Mouse (Mus musculus) forebrain, postnatal 0 days (tissue): Measurements from ENCODE around the gene Nfic. TPM values are rescaled to one million over a fixed set of nuclear protein-coding genes. Genes with fewer than 3 reads are reported as not detected.

Experiments
- ATAC-seq: fragments of 200-750 bp; cut with Nextera tagmentation; 2 replicates; pipeline ENCODE4 v1.8.0; 2017; ENCODE audit warnings: mild to moderate bottlenecking, moderate library complexity
- DNase-seq: peaks from one replicate; pipeline ENCODE4 v3.0.0-alpha.2; 2015
- H3K27ac ChIP-seq: fragments of 300-500 bp; sonication (generic); 2 replicates; pipeline ENCODE4 v1.5.1; 2014; ENCODE audit warnings: low read depth, mild to moderate bottlenecking, antibody characterized with exemption, low read length, moderate library complexity, mixed read lengths
- H3K27me3 ChIP-seq: fragments of 300-500 bp; sonication (generic); 2 replicates; pipeline ENCODE4 v1.6.1; 2014; ENCODE audit warnings: mild to moderate bottlenecking, low read length, mixed read lengths; ENCODE audit not compliant: insufficient read depth
- H3K36me3 ChIP-seq: fragments of 300-500 bp; sonication (generic); 2 replicates; pipeline ENCODE4 v1.6.1; 2014; ENCODE audit warnings: mild to moderate bottlenecking, moderate library complexity; ENCODE audit not compliant: insufficient read depth
- H3K4me1 ChIP-seq: fragments of 300-500 bp; sonication (generic); 2 replicates; pipeline ENCODE4 v1.6.1; 2014; ENCODE audit warnings: antibody characterized with exemption; ENCODE audit not compliant: insufficient read depth
- H3K4me2 ChIP-seq: fragments of 300-500 bp; sonication (generic); 2 replicates; pipeline ENCODE4 v1.6.1; 2014; ENCODE audit warnings: low read depth, mild to moderate bottlenecking, moderate library complexity
- H3K4me3 ChIP-seq: fragments of 300-500 bp; sonication (generic); 2 replicates; pipeline ENCODE4 v1.5.1; 2014; ENCODE audit warnings: low read depth, low read length, mixed read lengths
- H3K9ac ChIP-seq: fragments of 300-500 bp; sonication (generic); 2 replicates; pipeline ENCODE4 v1.6.1; 2014; ENCODE audit warnings: mild to moderate bottlenecking
- H3K9me3 ChIP-seq: fragments of 300-500 bp; sonication (generic); 2 replicates; pipeline ENCODE4 v1.6.1; 2016; ENCODE audit warnings: low read length
- CTCF ChIP-seq: sonication (generic); IDR thresholded peaks from 2 replicates; pipeline ENCODE4 v1.5.1; 2016; ENCODE audit warnings: antibody characterized with exemption, control low read depth, low read depth
- WGBS: fragments of 180-500 bp; shearing (Covaris S2); extraction: QIAGEN DNeasy Blood & Tissue Kit; methylation state at CpG from one replicate; pipeline ENCODE4 v1.1.7; 2014; 5-methylcytosine and 5-hydroxymethylcytosine counted together
- polyA plus RNA-seq: library from polyadenylated mRNA; unstranded; fragments of >200 nt; fragmentation: Nextera tagmentation; extraction: Ambion mirVana; gene quantifications from 2 replicates; pipeline ENCODE4 v1.2.1, GENCODE M21; 2015
- total RNA-seq: library from RNA; depleted of rRNA; stranded (reverse); fragments of >200 nt; gene quantifications from 2 replicates; pipeline ENCODE4 v1.2.3, GENCODE M21; 2014

The Nfic gene
- total and polyA plus RNA-seq, 2 experiments from 2014 or later, result 14.5 to 23.1 TPM

DNA sequence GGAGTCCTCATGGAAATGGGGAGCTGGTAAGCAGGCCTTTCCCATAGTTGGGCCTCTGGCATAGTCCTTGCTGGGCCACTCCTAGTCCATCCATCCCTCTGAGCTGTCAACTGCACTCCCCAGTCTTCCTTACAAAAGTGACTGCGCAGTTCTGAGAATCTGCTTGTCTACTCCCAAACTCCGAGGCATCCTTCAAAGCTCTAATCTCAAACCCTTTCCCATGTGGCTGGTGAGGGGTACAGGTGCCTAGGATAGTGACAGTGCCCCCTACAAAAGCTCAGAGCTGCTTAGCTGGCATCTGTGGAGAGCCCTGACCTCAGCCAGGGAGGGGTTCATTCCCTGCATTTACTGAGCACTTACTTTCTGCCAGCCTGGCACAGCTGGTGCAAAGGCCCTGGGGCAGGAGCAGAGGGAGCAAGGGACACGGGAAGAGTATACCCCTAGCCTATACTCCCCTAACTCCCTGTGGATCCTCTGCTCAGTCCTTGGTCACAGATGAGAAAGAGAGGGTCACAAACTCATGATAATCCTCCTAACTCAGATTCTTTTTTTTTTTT lies 32.7 kb downstream of the Nfic start:
- Histone ChIP-seq H3K4me3 (no peak overlapping the region), H3K4me2 (no peak overlapping the region), H3K36me3 (peaks cover 8% of the 10 kb centered on the region), H3K9ac (no peak overlapping the region), H3K27me3 (no peaks in the 10 kb centered on the region), H3K27ac (no peak overlapping the region), H3K9me3 (no peaks in the 10 kb centered on the region), H3K4me1 (no peaks in the 10 kb centered on the region)
- DNase-seq (no peak), ATAC-seq (no peak)
- TF ChIP-seq CTCF, result no peak
- 78% methylated on average over 3 of the region's 3 CpGs for WGBS

DNA sequence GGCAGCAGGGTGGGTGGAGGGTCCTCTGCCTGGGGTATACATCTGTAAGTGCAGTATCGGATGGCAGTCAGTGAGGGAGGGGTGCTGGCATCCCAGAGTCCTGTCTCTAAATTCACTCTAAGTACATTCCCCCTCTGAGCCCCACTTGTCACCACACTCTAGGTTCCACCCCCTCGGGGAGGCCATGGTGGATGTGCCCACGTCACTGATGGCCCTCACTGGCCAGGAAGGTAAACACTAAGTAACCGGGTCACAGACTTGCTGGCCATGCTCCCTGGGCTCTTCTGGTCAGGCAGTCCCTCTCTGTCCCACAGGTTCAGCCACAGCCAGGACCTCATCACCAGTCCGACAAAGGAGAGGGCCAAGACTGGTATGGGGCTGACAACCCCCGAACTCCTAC lies 33.2 kb downstream of the Nfic start:
- Histone ChIP-seq H3K9ac (no peak overlapping the region), H3K4me1 (0 out of 2 replicates have a peak, but pooled peaks cover 3% of the 10 kb centered on the region), H3K4me3 (no peak overlapping the region), H3K4me2 (no peak overlapping the region), H3K9me3 (no peaks in the 10 kb centered on the region), H3K27me3 (no peaks in the 10 kb centered on the region), H3K36me3 (peaks cover 8% of the 10 kb centered on the region), H3K27ac (no peak overlapping the region)
- WGBS, result 81% methylated on average over 6 of the region's 6 CpGs
- TF ChIP-seq CTCF, result no peak
- DNase-seq (no peak), ATAC-seq (no peak)

DNA sequence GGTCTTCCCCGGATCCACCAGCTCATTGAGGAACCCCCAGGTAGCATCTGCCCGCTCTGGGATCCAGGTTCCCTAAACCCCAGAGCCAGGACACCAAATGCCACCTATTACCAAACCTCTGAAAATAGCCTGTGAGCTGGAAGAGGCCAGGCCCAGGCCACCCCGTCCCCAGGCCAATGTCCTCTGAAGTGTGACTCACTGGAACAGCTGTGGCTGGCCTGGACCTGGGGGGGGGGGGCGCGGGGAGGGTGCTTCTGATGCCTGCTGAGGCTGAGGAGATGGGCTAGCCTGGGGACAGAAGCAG lies 33.7 kb downstream of the Nfic start:
- Histone ChIP-seq H3K9me3 (no peaks in the 10 kb centered on the region), H3K27me3 (no peaks in the 10 kb centered on the region), H3K27ac (no peak overlapping the region), H3K36me3 (peaks cover 8% of the 10 kb centered on the region), H3K4me3 (no peak overlapping the region), H3K9ac (no peak overlapping the region), H3K4me1 (peaks cover 5% of the 10 kb centered on the region; the same call in 1 of the 2 replicates), H3K4me2 (no peak overlapping the region)
- WGBS, result 85% methylated on average over 5 of the region's 5 CpGs
- ATAC-seq, result no peak
- no peak for DNase-seq
- TF ChIP-seq CTCF, result no peak

DNA sequence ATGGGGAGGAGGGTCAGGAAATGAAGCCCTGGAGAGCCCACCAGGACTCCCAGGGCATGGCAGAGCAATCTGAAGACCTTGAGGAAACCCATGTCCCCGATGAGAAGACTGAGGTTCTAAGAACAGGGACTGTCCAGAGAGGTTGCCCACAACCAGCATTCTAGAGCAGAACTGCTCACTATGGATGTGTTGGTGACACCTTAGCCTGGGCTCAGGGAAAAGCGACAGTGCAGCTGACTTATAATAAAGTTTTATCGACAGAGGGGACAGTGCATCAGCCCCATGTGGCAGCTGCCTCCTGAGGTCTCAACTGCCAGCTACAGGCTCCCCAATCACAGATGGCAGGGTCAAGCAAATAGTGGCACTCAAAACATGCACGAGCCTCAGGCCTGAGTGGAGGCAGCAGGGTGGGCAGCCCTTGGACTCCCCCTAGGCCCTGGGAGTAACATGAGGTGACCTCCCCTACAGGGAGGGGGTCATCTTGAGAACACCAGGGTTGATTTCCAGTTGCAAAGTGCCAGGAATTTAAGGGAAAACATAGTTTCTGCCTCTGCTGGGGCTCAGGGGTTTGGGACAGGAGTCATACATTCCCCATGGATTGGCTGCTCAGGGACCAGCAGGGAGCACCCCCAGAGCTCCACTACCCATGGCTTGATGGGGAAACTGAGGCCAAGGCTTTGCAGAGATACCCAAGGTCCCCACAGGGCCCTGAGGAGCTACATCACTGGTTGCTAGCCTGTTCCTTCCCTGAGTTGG lies 34.2 kb downstream of the Nfic start:
- Histone ChIP-seq H3K36me3 (peaks cover 8% of the 10 kb centered on the region), H3K4me2 (no peak overlapping the region), H3K27me3 (no peaks in the 10 kb centered on the region), H3K9ac (no peak overlapping the region), H3K9me3 (no peaks in the 10 kb centered on the region), H3K4me1 (peaks cover 10% of the 10 kb centered on the region; the same call in 1 of the 2 replicates), H3K27ac (no peak overlapping the region), H3K4me3 (no peak overlapping the region)
- whole genome bisulfite sequencing, result 73% methylated on average over 4 of the region's 4 CpGs
- no peak for TF ChIP-seq CTCF
- DNase-seq (no peak), ATAC-seq (no peak)

DNA sequence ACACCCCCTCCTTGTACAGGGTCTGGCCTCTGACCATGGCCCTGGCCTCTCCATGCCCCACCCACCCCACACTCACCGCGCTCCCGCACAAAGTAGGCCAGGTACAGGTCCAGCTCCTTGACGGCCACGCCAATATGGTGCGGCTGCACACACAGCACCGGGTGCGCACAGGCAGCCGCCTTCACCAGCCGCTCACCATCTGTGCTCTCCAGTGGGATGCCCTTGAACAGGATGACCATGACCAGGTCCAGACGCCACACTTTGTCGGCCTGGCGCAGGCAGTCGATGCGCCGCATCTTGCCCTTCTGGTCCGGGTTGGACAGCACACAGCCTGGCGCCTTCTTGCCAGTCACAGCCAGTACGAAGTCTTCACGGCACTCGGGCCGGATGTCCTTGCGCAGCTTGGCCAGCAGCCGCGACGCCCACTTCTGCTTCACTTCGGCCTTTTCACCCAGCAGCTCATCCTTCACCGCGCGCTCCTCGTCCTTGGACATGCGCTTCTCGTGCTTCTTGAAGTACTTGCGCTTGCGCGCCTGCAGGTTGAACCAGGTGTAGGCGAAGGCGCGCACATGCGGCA lies 35.2 kb downstream of the Nfic start:
- H3K4me1 ChIP-seq, result peaks cover 10% of the 10 kb centered on the region; the same call in 1 of the 2 replicates
- H3K27ac ChIP-seq, result no peak overlapping the region
- no peak for ATAC-seq
- no peak overlapping the region for H3K4me3 ChIP-seq
- H3K27me3 ChIP-seq, result no peaks in the 10 kb centered on the region
- no peak for TF ChIP-seq CTCF
- WGBS, result 90% methylated on average over 40 of the region's 40 CpGs
- H3K9me3 ChIP-seq, result no peaks in the 10 kb centered on the region
- peaks cover 8% of the 10 kb centered on the region for H3K36me3 ChIP-seq
- no peak for DNase-seq
- no peak overlapping the region for H3K9ac ChIP-seq
- H3K4me2 ChIP-seq, result no peak overlapping the region

DNA sequence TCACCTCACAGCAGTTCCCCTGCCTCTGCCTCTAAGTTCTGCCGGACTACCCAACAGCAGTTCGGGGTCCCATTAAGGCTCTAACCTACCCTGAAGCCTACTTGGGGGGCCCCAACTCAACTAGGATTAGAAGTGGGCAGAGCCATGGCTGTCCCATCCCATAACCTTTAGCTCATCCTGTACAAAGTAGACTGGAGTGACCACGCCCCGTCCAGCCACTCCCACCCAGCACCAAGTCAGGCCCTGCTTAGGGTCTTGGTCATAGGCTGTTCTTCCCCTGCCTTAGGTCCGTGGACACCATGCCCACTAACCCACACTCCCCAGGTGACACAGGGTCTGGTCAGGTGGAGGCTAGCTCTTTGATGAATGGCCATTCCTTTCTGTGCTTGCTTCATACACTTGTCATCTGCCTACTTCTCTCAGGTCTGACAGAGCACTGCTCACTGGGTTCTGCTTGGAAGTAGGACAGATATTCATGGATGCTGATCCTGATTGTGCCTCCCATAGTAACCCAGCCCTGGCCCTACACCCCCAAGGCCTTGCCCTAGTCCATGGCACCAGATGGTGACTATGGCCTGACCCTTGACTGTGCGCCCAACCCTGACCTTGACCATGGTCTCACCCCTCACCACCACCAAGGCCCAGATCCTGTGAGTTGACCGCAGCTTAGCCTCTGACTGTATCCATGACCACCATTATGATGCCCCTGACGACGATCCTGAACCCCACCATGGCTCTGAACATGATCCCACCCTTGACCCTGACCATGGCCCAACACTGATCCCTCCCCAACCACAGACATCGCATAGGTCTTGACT lies 36.1 kb downstream of the Nfic start:
- ATAC-seq (no peak), DNase-seq (no peak)
- Histone ChIP-seq H3K4me1 (peaks cover 10% of the 10 kb centered on the region; the same call in 1 of the 2 replicates), H3K27ac (no peak overlapping the region), H3K9me3 (no peaks in the 10 kb centered on the region), H3K36me3 (peaks cover 8% of the 10 kb centered on the region), H3K9ac (no peak overlapping the region), H3K27me3 (no peaks in the 10 kb centered on the region), H3K4me3 (no peak overlapping the region), H3K4me2 (no peak overlapping the region)
- no peak for TF ChIP-seq CTCF
- WGBS, result 91% methylated on average over 10 of the region's 10 CpGs
